Mouse (Mus musculus) large intestine, adult 2 months (tissue): ENCODE results near the gene Fam240a. TPM values are rescaled to one million over a fixed set of nuclear protein-coding genes. Genes with fewer than 3 reads are reported as not detected.

Experiments used
- DNase-seq: peaks from one replicate; pipeline ENCODE4 v3.0.0-alpha.2; 2012; ENCODE audit warnings: low read depth, low spot score
- WGBS: fragments of 180-500 bp; shearing (Covaris S2); methylation state at CpG from one replicate; pipeline ENCODE4 v1.1.7; 2018; 5-methylcytosine and 5-hydroxymethylcytosine counted together
- polyA plus RNA-seq: library from polyadenylated mRNA; depleted of rRNA; stranded (reverse); fragments of >200 nt; gene quantifications from 2 replicates; pipeline ENCODE4 v1.2.3, GENCODE M21; 2012

Gene Fam240a
- polyA plus RNA-seq, 1 experiment: not detected

DNA sequence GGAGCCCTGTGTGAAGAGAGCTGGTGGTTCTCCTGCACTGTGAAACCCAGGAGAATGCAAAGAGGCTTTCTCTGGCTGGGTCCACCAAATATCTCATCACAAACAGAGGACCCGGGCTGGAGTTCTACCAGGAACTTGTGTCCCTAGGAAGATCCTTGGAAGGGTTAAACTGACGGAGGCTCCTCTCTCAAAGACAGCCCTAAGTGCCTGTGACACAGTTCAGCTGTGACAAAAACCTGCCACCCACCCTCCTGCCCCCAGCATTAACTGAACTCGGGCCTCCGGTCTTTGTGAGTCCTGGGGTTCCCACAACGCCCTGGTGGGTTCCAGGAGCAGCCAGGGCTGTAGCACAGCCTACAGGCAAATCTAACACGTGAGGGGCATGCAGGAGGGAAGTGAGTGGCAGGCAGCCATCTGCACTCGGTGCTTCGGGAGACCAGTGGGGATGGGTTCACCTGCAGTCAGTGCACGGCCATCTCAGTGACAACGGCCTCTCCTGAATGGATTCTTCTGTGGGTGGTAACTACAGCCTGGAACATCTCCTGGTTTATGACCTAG, 17.1 kb downstream of the Fam240a start:
- 57% methylated on average over 10 of the region's 10 CpGs for WGBS
- no peak for DNase-seq

DNA sequence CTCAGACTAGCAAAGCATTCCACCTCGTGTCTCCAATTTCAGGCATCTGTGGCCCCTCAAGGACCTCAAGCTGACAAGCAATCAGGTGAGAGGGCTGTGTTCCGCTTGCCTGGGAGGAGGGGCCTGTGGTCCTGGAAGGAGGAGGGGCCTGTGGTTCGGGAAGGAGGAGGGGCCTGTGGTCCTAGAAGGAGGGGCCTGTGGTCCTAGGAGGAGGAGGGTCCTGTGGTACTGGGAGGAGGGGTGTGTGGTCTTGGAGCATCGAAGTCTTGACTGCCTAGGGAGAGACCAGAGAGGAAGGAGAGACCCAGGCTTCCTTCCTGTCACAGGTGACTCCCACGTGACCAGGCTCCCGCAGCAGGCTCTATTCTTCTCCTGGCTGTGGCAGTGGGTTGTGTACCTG, 20.1 kb downstream of the Fam240a start:
- WGBS: 38% methylated on average over 6 of the region's 6 CpGs

DNA sequence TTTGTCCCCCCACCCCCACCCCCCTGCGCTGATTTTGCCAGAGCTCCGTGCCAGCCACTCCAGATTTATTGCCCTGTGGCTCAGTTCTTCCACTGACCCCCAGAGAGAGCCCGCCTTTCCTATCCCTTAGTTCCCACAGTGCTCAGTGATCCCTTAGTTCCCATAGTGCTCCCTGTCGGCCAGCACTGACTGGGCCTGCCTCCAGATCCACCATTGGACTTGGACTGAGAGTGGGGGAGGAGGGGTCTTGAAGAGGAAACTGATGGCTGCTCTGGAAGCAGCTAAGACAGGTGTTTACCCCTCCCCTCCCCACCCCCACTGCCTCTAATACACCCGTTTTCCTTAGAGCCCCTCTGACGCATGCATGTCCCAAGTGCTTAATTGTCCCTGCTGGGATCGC, 20.7 kb downstream of the Fam240a start:
- no peak for DNase-seq
- 56% methylated on average over 7 of the region's 7 CpGs for WGBS

More for the DNA sequence above, 20.1 kb downstream of the Fam240a start:
- DNase-seq: no peak

DNA sequence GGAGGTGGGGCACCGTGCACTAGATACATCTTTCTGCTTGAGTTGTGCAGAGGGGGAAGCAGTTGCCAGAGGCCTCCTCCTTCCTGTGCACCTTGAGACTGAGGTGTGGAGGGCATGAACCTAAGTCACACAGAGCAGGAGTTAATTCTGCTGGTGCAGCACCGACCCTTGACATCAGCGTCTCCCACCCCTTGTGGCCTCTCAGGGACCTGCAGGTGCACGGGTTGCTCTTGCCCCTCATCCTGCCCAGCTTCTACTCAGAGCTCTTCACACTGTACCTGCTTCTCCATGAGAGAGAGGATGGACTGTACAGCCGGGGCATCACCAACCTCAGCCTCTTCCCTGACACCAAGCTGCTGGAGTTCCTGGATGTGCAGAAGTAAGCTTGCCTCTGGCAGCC, 21.2 kb downstream of the Fam240a start:
- 61% methylated on average over 5 of the region's 5 CpGs for WGBS
- DNase-seq: no peak

DNA sequence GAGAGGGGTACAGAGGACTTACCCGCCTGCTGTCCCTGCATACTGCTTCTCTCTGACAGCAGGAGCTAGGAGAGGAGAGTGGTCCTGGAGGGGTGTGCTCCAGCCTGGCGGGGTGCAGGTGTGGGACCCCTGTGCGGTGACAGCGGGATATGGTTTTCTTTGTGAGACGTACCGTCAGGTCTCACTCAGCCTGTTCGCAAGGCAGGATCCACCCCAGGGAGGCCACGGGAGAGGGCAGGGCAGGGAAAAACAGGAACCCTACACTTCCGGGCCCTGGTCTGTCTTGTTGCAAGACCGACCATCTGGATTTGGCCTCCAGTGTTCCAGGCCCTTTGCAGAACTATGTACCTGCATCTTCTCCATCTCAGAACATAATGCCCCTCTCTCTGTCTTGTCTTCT, 23.2 kb downstream of the Fam240a start:
- DNase-seq: no peak
- WGBS: 86% methylated on average over 10 of the region's 10 CpGs

DNA sequence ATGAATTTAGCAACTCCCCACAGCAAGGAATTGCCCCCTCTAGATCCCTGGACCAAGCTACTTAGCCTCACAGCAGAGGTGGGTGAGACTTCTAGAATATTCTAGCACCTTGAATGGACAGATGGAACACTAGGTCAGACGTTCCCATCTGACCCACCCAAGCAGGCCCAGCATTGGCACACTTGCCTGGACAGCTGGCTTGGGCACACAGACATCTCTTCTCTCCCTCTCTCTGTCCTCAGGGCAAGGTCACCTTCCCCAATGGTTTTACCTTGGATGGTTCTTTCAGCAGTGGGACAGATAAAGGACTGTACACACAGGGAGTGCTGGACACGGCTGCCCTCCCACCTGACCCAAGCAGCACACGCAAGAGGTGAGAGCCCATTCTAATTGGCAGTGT, 24.1 kb downstream of the Fam240a start:
- no peak for DNase-seq
- WGBS: 89% methylated on average over 3 of the region's 3 CpGs

DNA sequence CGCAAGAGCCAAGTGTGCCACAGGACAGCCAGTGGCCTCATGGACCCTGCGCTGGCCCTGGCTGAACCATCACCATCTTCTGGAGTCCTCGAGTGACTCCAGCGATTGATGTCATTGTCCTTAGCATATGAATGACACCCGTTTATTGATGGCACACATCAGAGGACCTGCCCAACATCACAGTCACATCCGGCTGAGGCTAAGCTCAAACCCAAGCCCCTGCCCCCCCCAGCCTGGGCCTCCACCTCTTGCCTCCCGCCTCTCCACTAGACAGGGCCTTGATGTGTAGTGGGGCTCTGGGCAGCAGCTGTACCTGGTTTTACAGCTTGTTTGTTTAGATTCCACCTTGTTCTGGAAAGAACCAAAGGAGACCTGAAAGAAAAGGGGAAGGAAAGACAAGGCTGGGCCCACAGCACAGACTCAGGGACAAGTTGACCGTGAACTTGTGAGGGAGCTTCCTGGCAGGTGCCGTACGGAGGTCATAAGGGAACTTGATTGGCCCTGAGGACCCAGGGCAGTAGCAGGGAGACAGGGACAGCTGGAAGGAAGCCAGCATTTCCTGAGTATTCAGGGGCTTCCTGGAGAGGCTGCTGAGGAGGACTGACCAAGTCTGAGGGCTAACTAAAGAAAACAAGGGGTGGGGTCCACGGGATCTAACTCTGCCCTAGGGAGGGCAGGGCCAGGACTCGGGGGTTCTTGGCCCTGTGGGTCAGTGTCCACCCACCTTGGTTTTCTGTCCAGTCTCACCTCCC, 25.4 kb downstream of the Fam240a start:
- 82% methylated on average over 12 of the region's 12 CpGs for WGBS
- no peak for DNase-seq

DNA sequence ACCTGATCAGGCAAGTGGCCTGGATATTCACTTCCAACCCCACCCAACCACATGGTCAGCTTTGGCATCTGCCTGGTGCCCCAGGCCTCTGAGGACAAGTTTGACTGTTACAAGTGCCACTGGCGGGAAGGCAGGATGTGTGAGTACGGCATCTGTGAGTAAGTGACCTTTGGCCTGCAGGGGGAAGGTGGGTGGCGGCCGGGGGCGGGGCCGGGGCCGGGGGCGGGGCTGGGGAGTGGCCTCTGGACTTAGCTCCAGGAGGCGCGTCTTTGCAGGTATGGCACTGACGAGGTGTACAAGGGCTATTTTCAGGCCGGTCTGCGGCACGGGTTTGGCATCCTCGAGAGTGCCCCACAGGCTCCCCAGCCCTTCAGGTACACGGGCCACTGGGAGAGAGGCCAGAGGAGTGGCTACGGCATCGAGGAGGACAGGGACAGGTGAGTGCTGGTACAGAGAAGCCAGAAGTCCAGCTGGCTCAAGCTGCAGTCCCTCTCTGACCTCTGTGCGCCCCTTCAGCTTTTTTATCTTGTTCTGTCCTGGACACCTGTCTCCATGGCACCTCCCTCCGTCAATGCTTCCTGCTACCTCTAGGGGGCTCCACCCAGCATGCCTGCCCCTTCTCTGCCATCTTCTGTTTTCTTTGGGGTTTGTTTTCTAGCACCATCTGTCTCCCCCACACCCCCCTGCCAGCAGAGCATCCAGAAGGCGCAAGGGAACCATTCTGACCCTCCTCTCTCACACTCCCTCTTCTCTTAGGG, 26.5 kb downstream of the Fam240a start:
- no peak for DNase-seq
- WGBS: 16% methylated on average over 21 of the region's 21 CpGs

DNA sequence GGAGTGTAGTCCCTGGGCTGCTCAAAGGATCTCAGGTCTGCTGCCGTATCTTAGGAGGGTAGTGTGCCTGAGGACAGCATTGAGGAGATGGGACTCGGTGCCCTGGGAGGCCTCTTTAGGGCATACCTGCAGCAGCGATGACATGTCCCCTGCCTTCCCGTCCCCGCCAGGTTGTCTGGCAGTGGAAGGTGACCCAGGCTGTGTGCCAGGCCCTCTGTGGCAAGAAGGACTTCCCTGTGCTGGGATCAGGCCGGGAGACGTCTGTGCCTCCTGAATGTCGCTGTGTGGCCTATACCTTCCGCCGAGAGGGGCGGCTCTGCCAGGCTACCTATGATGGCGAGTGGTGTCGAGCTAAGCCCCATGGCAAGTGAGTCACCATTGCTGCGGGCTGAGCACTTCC, 27.7 kb downstream of the Fam240a start:
- no peak for DNase-seq
- 94% methylated on average over 14 of the region's 14 CpGs for WGBS

DNA sequence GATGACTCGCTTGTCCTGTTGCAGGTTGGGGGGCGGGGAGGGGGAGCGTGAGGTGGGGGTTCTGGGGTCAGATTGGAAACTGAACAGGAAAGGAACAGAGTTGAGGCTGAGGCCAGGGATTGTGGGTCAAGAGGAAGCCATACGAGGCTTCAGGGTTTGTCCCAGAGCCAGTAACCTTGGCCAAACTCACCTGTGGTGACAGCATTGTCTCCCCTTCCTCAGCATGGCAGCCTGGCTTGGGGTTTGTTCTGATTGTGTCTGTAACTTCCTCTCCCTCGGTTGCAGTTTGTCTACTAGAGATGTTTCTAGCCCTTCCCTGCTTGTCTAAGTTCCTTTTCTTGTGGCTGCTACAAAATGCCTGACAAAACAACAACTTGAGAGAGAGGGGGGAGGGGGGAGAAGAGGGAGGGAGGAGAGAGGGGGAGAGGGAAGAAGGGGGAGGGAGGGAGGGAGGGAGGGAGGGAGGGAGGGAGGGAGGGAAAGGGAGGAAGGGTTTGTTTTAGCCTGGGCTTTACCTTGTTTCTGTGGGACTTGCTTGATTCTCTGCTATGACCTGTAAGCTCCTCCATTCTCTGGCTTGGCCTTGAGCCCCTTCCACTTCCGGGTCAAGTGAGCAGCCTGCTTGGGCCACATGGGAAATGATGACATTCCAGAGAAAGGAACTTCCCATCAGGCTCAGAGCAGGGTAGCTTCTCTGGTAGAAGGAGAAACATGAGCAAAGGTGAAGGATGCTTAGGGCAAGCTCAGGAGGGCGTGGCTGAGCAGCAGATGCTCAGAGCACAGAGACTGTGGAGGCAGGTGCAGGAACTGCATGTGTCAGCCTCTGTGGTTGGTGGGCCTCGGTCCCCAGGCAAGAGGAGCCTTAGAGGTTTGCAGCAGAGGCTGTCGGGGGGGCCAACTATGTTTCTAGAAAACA, 29.0 kb downstream of the Fam240a start:
- DNase-seq: no peak
- WGBS: 69% methylated on average over 9 of the region's 9 CpGs

DNA sequence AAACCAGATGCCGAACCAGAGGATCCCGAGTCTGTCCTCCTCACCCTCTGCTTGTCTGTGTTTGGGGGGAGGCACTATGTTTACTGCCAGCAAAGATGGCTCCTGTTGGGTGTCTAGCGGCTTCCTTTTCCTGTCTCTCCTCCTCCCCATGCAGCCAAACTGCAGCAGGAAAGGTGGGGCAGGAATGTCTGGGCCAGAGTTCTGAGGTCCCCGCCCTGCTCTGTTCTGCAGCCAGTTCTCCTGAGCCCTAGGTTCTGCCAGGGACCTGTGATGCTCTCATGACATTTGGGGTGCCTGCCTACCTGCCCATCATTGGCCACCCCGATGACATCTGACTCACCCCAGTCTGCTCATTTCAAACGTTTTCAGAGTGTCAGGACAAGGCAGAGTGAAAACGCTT, 34.7 kb downstream of the Fam240a start:
- WGBS: 59% methylated on average over 7 of the region's 7 CpGs
- DNase-seq: no peak

DNA sequence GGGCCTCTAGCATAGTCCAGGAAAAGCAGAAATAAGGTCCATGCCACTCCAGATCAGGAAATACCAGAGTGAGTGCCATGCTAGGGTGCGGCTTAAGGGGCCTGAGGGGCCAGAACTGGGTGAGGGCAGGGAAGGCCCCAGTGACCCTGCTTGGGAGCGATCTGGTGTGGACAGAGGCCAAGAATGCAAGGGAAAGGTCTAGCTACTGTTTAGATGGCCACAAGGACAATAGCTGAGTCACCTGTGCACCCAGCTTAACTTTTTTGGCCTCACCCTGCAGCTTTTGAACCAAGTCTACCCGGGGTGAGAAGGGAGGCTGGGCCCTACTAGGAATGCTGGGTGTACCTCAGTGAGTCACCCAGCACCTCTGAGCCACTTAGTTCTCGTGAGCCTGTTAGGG, 35.9 kb downstream of the Fam240a start:
- 27% methylated on average over 4 of the region's 4 CpGs for WGBS
- no peak for DNase-seq

DNA sequence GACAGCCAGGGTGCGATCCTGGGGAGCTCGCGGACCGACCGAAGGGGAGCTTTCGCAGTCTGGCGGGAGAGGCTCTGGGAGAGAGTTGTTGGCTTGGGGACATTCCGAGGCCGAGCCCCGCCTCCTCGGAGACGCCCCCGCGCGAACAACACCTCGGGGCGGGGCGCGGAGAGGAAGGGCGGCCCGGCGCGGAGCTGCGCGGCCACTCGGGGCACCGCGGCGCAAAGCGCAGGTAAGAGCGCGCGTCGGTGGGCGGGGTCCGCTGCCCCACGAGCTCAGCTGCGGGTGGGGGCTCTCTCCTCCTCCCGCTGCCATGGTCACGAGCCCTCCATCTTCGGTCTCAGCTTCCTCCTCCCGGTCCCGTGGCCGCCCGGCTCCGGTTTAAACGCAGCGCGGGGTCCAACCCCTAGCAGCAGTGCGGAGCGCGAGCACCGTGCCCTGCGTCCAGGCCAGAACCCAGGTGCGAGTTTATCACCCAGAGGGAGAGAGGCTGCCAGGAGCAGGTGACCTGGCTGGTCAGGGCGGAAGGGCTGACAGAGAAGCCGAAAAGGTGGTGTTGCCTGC, 36.6 kb downstream of the Fam240a start, which contains the start of gene Tmie:
TSS of gene Tmie (minus strand) at position 116 of the 564 bp plus-strand sequence.
- under 1% methylated on average over 57 of the region's 57 CpGs for WGBS
- no peak for DNase-seq

DNA sequence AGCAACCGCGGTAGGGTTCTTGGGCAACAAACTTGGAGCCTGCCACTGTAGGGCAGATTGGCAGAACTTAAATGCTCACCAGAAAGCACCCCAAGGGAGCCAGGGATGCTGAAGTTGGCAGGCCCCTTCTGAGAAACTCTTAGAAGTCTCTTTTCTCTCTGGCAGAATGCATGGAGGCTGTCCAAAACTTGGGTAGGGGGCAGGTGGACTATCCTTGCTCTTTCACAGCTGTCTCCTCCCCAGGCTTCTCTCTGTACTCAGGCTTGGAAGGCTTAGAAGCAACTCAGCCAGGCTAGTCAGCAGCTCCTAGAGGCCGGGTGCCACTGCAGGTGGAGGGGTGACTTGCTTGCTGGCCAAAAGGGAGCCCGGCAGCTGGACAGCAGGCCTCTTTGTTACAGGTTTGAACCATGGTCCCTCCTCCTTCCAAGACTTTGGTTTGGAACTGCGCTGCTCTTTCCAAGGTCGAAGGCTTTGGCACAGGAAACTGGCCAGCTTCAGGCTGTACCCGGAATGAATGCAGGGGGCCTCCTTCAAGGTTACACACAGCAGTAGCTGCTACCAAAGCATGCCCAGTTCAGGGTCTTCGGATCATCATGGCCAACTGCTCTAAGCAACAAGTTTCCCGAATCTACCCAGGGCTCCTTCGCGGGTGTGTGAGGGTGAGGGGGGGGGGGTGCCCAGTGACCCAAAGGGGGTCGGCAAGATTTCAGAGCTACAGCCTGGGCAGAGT, 37.3 kb downstream of the Fam240a start, which contains the start of gene Als2cl:
TSS of gene Als2cl (plus strand) at position 680 of the 730 bp plus-strand sequence.
- no peak for DNase-seq
- 15% methylated on average over 12 of the region's 12 CpGs for WGBS

DNA sequence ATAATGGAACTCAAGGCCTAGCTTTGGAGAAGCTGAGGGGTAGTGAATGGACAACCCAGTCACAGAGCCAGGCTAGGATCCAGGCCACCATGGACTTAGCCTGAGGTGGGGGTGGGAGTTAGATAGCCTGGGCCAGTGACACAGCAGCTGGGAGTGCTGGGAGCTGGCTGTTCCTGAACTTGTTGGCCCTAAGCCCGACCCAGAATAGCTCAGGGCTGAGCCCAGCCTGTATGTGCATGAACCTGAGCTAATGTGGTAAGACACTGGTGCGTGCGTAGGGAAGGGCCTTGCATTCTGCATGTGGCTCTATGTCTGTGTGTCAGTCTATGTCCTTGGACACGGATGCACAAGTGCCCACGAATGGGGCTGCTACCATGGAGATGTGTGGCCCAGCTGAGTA, 38.8 kb downstream of the Fam240a start:
- WGBS: 63% methylated on average over 5 of the region's 5 CpGs
- DNase-seq: no peak

DNA sequence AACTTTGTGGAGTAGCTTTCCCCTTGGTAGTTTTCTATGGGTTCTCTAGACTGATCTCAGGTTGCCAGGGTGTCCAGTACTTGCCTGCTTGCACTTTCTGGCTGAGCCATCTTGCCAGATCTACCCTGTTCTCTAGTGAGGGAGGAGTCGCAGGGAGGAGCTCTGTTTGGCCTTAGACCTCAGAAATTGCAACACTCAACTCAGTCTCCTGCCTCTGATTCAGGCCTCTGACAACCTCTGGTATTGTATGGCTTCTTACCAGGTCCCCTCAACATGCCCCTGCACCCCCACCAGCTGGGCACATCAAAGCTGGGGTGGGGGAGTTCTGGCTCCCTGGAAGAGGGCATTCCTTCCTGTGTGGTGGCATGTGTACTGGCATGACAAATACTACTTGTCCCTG, 39.3 kb downstream of the Fam240a start:
- no peak for DNase-seq
- 47% methylated on average over 1 of the region's 1 CpGs for WGBS

DNA sequence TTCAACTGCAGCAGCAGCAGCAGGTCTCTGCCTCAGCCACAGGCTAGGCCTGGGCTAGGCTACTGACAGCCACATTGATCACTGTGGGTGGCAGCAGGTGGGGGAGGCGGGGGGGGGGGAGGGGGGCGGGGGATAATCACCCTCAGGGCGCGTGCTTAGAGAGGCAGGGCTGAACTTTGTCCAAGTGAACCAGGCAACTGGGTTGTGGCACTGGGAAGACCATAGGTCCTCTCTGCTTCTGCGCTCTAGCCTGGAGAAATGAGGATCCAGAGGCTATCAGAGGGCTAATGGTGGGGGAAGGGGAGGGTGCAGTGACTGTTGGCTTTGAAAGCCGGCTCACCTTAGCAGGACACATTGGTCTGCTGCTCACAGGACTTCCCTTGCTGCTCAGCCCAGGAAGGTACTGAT, 41.4 kb downstream of the Fam240a start:
- WGBS: 10% methylated on average over 5 of the region's 6 CpGs
- no peak for DNase-seq

DNA sequence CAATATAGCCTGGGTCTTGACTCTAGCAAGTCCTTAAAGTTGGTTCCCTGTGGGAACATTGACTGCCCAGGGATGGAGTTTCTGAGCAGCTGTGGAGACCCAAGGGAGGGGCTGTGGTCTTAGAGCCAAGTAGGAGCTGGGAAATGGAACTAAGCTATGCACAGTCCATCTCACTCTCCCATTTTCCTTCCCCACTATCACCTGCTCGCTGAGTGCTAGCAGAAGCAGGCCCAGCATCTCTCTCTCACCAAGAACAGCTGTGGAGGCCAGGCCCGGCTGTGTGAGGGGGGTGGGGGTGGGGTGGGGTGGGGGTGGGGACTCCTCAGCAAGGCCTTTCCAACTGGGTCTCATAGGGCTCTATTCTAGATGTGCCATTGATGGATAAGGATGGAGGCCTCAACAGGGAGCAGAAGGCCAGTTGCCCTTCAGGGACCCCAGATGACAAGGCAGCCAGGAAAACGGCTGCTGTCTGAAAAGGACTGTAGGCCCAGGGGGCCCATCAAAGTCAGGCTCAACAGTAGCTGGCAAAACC, 41.9 kb downstream of the Fam240a start:
- WGBS: 59% methylated on average over 3 of the region's 3 CpGs
- no peak for DNase-seq
